Mouse (Mus musculus): ENCODE measurements around the gene Eif4g3. TPM values are rescaled to one million over a fixed set of nuclear protein-coding genes. Genes with fewer than 3 reads are reported as not detected.
"Not testable (repeated sequence)": the region's sequence is repeated elsewhere in the genome, so short reads cannot be mapped to it uniquely, and the experiment has no call there.

The Eif4g3 gene
- polyA plus RNA-seq, 1 experiment from 2014 or later, result 33.6 TPM

GRCm38 (mm10) chr4:138046371-138046770 is 53.5 kb downstream of the Eif4g3 start:
- ATAC-seq (replicated peaks; ENCODE audit: insufficient number of reproducible peaks, low FRiP score, low TSS enrichment), result no peak
- Histone ChIP-seq H3K9ac (ENCODE audit: low read depth, low read length) (no peak overlapping the region), H3K36me3 (ENCODE audit: control insufficient read depth, insufficient read depth, low read length) (peaks cover 10% of the 10 kb centered on the region), H3K4me3 (ENCODE audit: low read depth, low read length) (no peak overlapping the region), H3K9me3 (replicated peaks; ENCODE audit: control insufficient read depth, low read length) (peaks cover 2% of the 10 kb centered on the region; the same call in 1 of the 2 replicates), H3K4me2 (no peak overlapping the region), H3K27ac (ENCODE audit: low read depth, low read length) (no peak overlapping the region), H3K4me1 (ENCODE audit: control insufficient read depth, insufficient read depth, low read length) (0 out of 2 replicates have a peak, but pooled peaks cover 2% of the 10 kb centered on the region), H3K27me3 (ENCODE audit: control insufficient read depth, insufficient read depth, low read length) (no peaks in the 10 kb centered on the region)
- WGBS (ENCODE audit: insufficient replicate concordance), result 91% methylated on average over 8 of the region's 8 CpGs

GRCm38 (mm10) chr4:138049547-138049946 is 56.7 kb downstream of the Eif4g3 start:
- peaks cover 2% of the 10 kb centered on the region; the same call in 1 of the 2 replicates for H3K9me3 ChIP-seq (replicated peaks; ENCODE audit: control insufficient read depth, low read length)
- no peak overlapping the region for H3K27ac ChIP-seq (ENCODE audit: low read depth, low read length)
- H3K9ac ChIP-seq (ENCODE audit: low read depth, low read length), result no peak overlapping the region
- 0 out of 2 replicates have a peak, but pooled peaks cover 2% of the 10 kb centered on the region for H3K4me1 ChIP-seq (ENCODE audit: control insufficient read depth, insufficient read depth, low read length)
- peaks cover 12% of the 10 kb centered on the region for H3K36me3 ChIP-seq (ENCODE audit: control insufficient read depth, insufficient read depth, low read length)
- H3K4me3 ChIP-seq (ENCODE audit: low read depth, low read length), result no peak overlapping the region
- ATAC-seq (replicated peaks; ENCODE audit: insufficient number of reproducible peaks, low FRiP score, low TSS enrichment), result no peak
- WGBS (ENCODE audit: insufficient replicate concordance), result 85% methylated on average over 6 of the region's 6 CpGs
- no peaks in the 10 kb centered on the region for H3K27me3 ChIP-seq (ENCODE audit: control insufficient read depth, insufficient read depth, low read length)
- H3K4me2 ChIP-seq, result no peak overlapping the region

GRCm38 (mm10) chr4:138051488-138051887 is 58.7 kb downstream of the Eif4g3 start:
- WGBS (ENCODE audit: insufficient replicate concordance), result 94% methylated on average over 9 of the region's 9 CpGs
- Histone ChIP-seq H3K9me3 (replicated peaks; ENCODE audit: control insufficient read depth, low read length) (no peaks in the 10 kb centered on the region), H3K9ac (ENCODE audit: low read depth, low read length) (no peak overlapping the region), H3K4me1 (ENCODE audit: control insufficient read depth, insufficient read depth, low read length) (0 out of 2 replicates have a peak, but pooled peaks cover 2% of the 10 kb centered on the region), H3K4me3 (ENCODE audit: low read depth, low read length) (no peak overlapping the region), H3K4me2 (no peak overlapping the region), H3K27me3 (ENCODE audit: control insufficient read depth, insufficient read depth, low read length) (no peaks in the 10 kb centered on the region), H3K36me3 (ENCODE audit: control insufficient read depth, insufficient read depth, low read length) (peaks cover 2% of the 10 kb centered on the region), H3K27ac (ENCODE audit: low read depth, low read length) (no peak overlapping the region)
- no peak for ATAC-seq (replicated peaks; ENCODE audit: insufficient number of reproducible peaks, low FRiP score, low TSS enrichment)

GRCm38 (mm10) chr4:138056658-138057057 is 63.8 kb downstream of the Eif4g3 start:
- Histone ChIP-seq H3K9ac (ENCODE audit: low read depth, low read length) (no peak overlapping the region), H3K4me3 (ENCODE audit: low read depth, low read length) (no peak overlapping the region), H3K4me2 (no peak overlapping the region), H3K27me3 (ENCODE audit: control insufficient read depth, insufficient read depth, low read length) (no peaks in the 10 kb centered on the region), H3K36me3 (ENCODE audit: control insufficient read depth, insufficient read depth, low read length) (peaks cover 7% of the 10 kb centered on the region; the same call in 1 of the 2 replicates), H3K4me1 (ENCODE audit: control insufficient read depth, insufficient read depth, low read length) (no peaks in the 10 kb centered on the region), H3K27ac (ENCODE audit: low read depth, low read length) (no peak overlapping the region), H3K9me3 (replicated peaks; ENCODE audit: control insufficient read depth, low read length) (no peaks in the 10 kb centered on the region)
- 82% methylated on average over 5 of the region's 5 CpGs for WGBS (ENCODE audit: insufficient replicate concordance)
- no peak for ATAC-seq (replicated peaks; ENCODE audit: insufficient number of reproducible peaks, low FRiP score, low TSS enrichment)

- H3K36me3 ChIP-seq (ENCODE audit: control insufficient read depth, insufficient read depth, low read length); ATAC-seq (replicated peaks; ENCODE audit: insufficient number of reproducible peaks, low FRiP score, low TSS enrichment); H3K27me3 ChIP-seq (ENCODE audit: control insufficient read depth, insufficient read depth, low read length); H3K27ac ChIP-seq (ENCODE audit: low read depth, low read length); H3K4me1 ChIP-seq (ENCODE audit: control insufficient read depth, insufficient read depth, low read length); H3K4me3 ChIP-seq (ENCODE audit: low read depth, low read length); H3K9ac ChIP-seq (ENCODE audit: low read depth, low read length); H3K4me2 ChIP-seq; H3K9me3 ChIP-seq (replicated peaks; ENCODE audit: control insufficient read depth, low read length): not testable (repeated sequence)
- WGBS (ENCODE audit: insufficient replicate concordance), result 94% methylated on average over 22 of the region's 22 CpGs
These were observed 64.5 kb downstream of the Eif4g3 start for GRCm38 (mm10) chr4:138057196-138057754.

- 84% methylated on average over 4 of the region's 4 CpGs for WGBS (ENCODE audit: insufficient replicate concordance)
- peaks cover 3% of the 10 kb centered on the region; the same call in 1 of the 2 replicates for H3K4me1 ChIP-seq (ENCODE audit: control insufficient read depth, insufficient read depth, low read length)
- H3K27ac ChIP-seq (ENCODE audit: low read depth, low read length), result no peak overlapping the region
- H3K36me3 ChIP-seq (ENCODE audit: control insufficient read depth, insufficient read depth, low read length), result peaks cover 11% of the 10 kb centered on the region
- no peak for ATAC-seq (replicated peaks; ENCODE audit: insufficient number of reproducible peaks, low FRiP score, low TSS enrichment)
- no peak overlapping the region for H3K4me3 ChIP-seq (ENCODE audit: low read depth, low read length)
- no peaks in the 10 kb centered on the region for H3K9me3 ChIP-seq (replicated peaks; ENCODE audit: control insufficient read depth, low read length)
- H3K27me3 ChIP-seq (ENCODE audit: control insufficient read depth, insufficient read depth, low read length), result no peaks in the 10 kb centered on the region
- H3K4me2 ChIP-seq, result no peak overlapping the region
- H3K9ac ChIP-seq (ENCODE audit: low read depth, low read length), result no peak overlapping the region
These were observed 68.3 kb downstream of the Eif4g3 start for GRCm38 (mm10) chr4:138061161-138061560.

GRCm38 (mm10) chr4:138063372-138064265 is 70.8 kb downstream of the Eif4g3 start:
- ATAC-seq (replicated peaks; ENCODE audit: insufficient number of reproducible peaks, low FRiP score, low TSS enrichment), result no peak
- no peak overlapping the region for H3K9ac ChIP-seq (ENCODE audit: low read depth, low read length)
- H3K9me3 ChIP-seq (replicated peaks; ENCODE audit: control insufficient read depth, low read length), result no peaks in the 10 kb centered on the region
- no peaks in the 10 kb centered on the region for H3K27me3 ChIP-seq (ENCODE audit: control insufficient read depth, insufficient read depth, low read length)
- H3K4me3 ChIP-seq (ENCODE audit: low read depth, low read length), result no peak overlapping the region
- peaks cover 8% of the 10 kb centered on the region; the same call in 1 of the 2 replicates for H3K36me3 ChIP-seq (ENCODE audit: control insufficient read depth, insufficient read depth, low read length)
- no peak overlapping the region for H3K27ac ChIP-seq (ENCODE audit: low read depth, low read length)
- H3K4me1 ChIP-seq (ENCODE audit: control insufficient read depth, insufficient read depth, low read length), result peaks cover 3% of the 10 kb centered on the region; the same call in 1 of the 2 replicates
- no peak overlapping the region for H3K4me2 ChIP-seq
- WGBS (ENCODE audit: insufficient replicate concordance), result 76% methylated on average over 7 of the region's 7 CpGs

GRCm38 (mm10) chr4:138064882-138065592 is 72.2 kb downstream of the Eif4g3 start:
- Histone ChIP-seq H3K4me3 (ENCODE audit: low read depth, low read length) (no peak overlapping the region), H3K4me2 (no peak overlapping the region), H3K27ac (ENCODE audit: low read depth, low read length) (no peak overlapping the region), H3K27me3 (ENCODE audit: control insufficient read depth, insufficient read depth, low read length) (no peaks in the 10 kb centered on the region), H3K9me3 (replicated peaks; ENCODE audit: control insufficient read depth, low read length) (no peaks in the 10 kb centered on the region), H3K36me3 (ENCODE audit: control insufficient read depth, insufficient read depth, low read length) (peaks cover 8% of the 10 kb centered on the region; the same call in 1 of the 2 replicates), H3K4me1 (ENCODE audit: control insufficient read depth, insufficient read depth, low read length) (peaks cover 3% of the 10 kb centered on the region; the same call in 1 of the 2 replicates), H3K9ac (ENCODE audit: low read depth, low read length) (no peak overlapping the region)
- ATAC-seq (replicated peaks; ENCODE audit: insufficient number of reproducible peaks, low FRiP score, low TSS enrichment), result no peak
- 79% methylated on average over 11 of the region's 11 CpGs for WGBS (ENCODE audit: insufficient replicate concordance)
